Mouse (Mus musculus) frontal cortex, adult (tissue): ENCODE measurements at regions not wholly inside any gene's neighbourhood (a gene's known extent, or its start where the extent isn't known, plus 50 kb on each side); places are given as distances from the start of the nearest gene placed in this dataset.

Experiments
- ATAC-seq: cut with Nextera tagmentation; 2 replicates; pipeline ENCODE4 v1.9.2; 2017; ENCODE audit warnings: mild to moderate bottlenecking, moderate library complexity, mixed read lengths; ENCODE audit not compliant: low TSS enrichment

- ATAC-seq, result no peak
Observed at GRCm38 (mm10) chr5:119300106-119300505, 370.4 kb upstream of the Tbx3 start.

DNA sequence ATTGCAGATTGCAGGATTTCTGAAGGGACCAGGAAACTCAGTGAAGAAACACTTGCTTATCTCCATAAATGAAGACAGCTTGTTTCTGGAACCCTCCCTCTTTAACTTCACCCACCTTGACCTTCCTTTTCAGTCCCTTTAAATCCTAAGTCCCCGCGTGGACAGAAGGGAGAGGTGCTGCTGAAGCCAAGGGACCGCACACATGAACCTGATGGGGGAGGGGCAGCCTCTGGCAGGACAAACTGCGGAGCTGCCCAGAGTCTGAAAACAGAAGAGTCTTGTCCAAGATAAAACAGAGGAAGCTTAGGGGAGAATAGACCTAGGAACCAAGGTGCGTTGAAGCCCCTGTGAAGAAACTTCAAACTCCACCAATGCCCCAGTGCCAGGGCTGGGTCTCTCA is 368.9 kb upstream of the Tbx3 start:
- no peak for ATAC-seq

GRCm38 (mm10) chr5:119304721-119305120 is 365.7 kb upstream of the Tbx3 start:
- no peak for ATAC-seq

DNA sequence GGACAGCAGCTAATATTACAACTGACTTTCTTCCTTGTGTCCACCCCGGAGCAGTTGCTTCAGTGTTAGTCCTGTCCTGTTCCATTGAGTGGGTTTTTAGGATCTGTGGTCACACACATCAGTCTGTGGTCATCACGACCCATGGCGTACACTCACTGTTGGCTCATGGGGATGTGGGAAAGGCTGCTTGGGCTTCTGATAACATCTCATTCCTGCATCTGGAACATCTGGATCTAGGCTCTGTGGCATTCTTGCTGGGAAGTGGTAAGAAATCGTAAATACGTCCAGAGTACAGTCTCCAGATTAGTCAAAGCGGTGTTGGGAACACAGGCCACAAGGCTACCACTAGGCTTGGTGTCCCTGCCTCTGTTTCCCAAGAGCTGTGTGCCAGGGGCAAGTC is 362.7 kb upstream of the Tbx3 start:
- ATAC-seq, result no peak

GRCm38 (mm10) chr5:119310178-119310930 is 360.1 kb upstream of the Tbx3 start:
- ATAC-seq, result no peak

GRCm38 (mm10) chr5:119312808-119313207 is 357.7 kb upstream of the Tbx3 start:
- no peak for ATAC-seq

GRCm38 (mm10) chr5:119315149-119315548 is 355.3 kb upstream of the Tbx3 start:
- ATAC-seq, result no peak

GRCm38 (mm10) chr5:119317617-119318016 is 352.9 kb upstream of the Tbx3 start:
- ATAC-seq, result no peak

DNA sequence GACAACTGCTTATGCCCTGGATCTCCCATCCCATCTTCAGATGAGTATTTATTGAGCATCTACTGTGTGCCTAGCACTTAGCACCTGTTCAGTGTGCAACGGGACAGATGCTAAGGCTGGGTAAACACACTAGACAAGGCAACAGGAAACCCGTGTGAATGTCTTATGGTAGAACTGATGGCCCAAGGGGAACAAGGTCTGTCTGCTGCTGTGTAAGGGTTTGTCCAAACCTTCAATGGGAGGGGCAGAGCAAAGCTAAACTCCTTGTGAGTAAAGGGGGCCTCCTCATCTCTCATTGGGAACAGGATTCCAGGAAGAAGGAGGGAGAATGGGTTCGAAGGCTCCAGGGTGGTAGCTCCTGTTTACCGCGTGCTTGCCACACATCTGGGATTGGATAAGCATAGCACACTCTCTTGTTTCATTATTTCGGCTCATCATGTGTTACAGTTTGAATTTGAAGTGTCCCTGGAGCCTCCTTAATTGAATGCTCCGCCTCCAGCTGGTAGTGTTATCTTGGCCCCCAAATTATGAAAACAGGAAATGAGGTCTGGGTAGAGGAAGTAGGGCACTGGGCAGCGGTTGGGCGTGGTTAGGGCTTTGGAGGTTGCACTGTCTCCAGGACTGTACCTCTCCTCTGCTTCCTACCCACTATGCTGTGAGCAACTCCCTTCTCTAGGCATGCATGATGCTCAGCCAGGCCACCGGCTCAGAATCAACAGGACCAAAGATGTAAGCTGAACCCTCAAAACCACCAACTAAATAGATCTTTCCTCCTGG is 348.9 kb upstream of the Tbx3 start:
- no peak for ATAC-seq

DNA sequence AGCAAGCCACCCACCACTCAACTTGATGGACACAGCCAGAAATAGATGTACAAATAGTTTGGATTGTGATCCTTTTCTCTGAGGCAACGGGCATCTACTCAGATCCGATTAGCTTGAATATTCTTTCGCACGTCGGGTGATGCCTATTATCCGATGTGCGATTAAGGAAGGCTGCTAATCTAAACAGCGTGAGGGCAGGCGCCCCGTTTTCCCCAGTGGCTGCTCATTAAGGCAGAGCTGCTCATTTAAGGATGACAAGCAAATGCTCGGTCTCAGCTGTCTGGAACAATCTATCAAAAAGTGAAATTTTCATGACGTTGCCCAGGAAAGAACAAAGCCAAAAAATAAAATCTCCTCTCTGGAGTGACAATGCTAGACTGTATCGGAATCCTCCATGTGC is 348.1 kb upstream of the Tbx3 start:
- no peak for ATAC-seq

DNA sequence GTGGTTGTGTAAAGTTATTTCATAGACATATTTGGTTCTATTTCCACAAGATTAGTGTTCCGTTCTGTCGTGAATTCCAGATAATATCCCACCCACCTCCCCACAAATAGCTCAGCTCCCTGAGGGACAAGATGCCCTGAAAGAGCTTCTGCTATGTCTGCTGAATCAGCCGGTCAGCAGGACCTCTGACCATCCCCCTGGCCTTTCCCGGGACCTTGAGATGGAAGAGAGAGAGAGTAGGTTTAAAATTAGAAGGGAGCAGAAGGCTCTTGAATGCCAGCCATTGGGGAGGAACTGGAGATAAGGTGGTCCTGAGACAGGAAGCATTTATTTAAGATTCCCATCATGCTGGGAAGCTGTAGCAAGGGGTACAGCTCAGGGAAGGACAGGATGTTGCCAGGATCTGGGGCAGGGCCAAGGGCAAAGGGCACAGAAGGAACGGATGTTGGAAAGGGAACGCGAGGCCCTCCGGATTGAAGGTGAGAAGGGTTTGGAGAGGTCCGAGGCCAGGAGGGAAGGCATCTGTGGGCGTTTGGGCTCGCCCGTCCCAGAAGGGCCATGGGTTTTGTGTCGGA is 344.7 kb upstream of the Tbx3 start:
- ATAC-seq, result no peak

DNA sequence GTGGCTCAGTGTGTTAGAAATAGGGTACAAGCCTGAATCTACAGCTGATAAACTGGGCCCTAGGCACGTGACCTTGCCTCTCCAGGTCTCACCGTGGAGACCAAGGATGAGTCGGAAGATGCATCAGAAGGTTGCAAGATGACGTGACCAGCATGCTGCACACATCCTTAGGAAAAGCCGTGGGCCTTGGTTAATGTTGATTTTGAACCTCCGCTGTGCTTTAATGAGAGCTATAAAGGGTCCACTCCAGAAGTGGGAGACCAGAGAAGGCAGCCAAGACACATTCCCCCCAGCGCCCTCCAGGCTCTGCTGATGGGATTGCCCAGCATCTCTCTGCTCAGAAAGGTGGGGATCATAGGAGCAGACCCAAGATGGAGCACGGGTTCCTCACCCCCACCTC is 343.6 kb upstream of the Tbx3 start:
- ATAC-seq, result no peak

DNA sequence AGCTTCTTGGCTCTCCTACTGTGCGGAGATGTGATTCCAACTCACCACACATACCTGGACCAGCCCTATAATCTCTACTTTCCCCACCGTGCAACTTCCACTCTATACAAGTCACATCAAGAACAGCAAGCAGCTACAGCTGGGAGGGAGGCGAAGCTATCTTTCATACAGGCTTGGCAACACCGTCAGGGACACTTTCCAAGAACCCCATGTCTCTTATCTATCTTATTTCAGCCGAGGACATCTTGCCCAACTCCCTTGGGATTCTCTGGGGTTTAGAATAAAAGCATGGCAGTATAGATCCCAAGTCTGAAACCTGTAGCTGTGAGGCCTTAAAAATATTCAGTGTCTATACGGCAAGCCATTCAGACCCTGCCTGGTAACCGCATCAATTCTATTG is 341.5 kb upstream of the Tbx3 start:
- ATAC-seq, result no peak

DNA sequence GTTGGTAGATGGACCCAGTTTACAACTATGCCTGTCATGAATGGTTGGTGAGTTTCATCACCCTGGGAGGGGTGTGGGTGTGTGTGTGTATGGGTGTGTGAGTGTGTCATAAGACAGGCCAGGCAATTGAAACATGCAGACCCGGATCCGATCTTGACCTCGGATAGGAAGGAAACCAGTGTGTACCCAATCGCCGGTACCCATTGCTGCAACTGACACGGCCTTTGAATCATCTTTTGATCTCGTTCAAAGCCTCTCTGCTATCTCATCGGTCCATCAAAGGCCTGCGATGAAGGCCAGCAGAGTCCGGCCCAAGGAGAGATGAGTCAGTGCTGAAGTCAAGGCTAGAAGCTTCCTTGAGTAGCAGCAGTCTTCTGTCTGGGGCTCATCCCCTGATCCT is 341.1 kb upstream of the Tbx3 start:
- ATAC-seq, result no peak

DNA sequence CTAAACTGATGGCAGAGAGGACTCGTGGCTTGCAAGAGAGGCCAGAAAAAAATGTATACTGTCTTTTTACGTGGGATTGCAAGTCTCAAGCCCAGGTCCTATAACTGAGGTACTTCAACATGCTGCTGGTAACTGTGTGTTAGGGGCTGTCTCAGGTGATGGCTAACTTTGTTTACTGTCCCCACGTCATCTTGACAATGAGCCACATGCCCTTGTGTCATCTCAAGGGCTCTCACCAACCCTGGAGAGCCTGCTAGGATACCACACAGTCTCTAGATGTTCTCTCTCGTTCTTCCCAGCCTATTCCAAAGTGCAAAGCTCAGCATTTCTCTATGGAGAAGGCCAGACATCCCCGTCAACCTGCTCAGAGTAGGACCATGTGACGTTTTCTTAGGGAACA is 340.6 kb upstream of the Tbx3 start:
- no peak for ATAC-seq

GRCm38 (mm10) chr5:119331461-119331860 is 339.0 kb upstream of the Tbx3 start:
- no peak for ATAC-seq

DNA sequence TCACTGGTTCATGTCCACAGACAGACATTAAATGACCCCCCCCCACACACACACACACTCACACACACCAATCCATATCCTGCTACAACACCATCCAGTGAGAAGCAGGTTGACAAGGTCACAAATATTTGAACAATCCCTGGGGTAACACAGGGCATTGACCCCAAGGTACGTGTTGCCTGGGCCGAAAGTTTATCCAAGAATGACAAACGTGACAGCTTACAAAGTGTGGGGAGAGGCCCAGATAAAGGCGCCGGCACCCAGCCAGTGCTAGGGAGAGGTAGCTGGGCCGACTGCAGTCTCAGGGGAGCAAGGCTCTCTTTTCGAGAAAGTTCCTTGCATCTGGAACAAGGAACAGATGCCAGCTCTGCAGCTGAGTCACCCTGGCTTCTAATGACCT is 337.8 kb upstream of the Tbx3 start:
- ATAC-seq, result no peak

DNA sequence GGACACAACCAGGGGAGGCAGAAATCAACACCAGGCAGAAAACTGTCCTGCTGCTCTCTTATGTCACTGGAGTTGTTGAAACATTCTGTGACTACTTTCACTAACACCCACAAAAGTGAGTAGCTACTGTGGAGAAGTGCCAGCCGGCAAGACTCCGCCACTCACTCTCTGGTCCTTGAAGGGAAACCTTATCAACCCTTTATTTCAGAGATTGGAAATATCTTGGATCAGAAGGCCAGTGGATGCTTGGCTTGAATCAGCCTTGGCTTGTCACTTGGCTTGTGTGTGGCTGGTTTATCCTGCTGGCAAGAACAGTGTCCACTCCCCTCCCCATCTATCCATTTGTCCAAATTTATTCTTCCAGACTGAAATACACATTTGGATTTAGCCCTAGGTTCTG is 335.3 kb upstream of the Tbx3 start:
- ATAC-seq, result no peak

GRCm38 (mm10) chr5:119335979-119336378 is 334.5 kb upstream of the Tbx3 start:
- ATAC-seq, result no peak

GRCm38 (mm10) chr5:119337739-119338138 is 332.7 kb upstream of the Tbx3 start:
- ATAC-seq, result no peak

- no peak for ATAC-seq
Observed at GRCm38 (mm10) chr5:119338711-119339110, 331.8 kb upstream of the Tbx3 start.

GRCm38 (mm10) chr5:119348303-119348702 is 322.2 kb upstream of the Tbx3 start:
- no peak for ATAC-seq

- no peak for ATAC-seq
Observed at GRCm38 (mm10) chr5:119349395-119349794, 321.1 kb upstream of the Tbx3 start.
